Mouse (Mus musculus) cerebellum, adult 11 months (tissue): ENCODE results near the gene Gm28269.

Source experiments
- DNase-seq: peaks from one replicate; pipeline ENCODE4 v3.0.0; 2022

Gm28269 gene

DNA sequence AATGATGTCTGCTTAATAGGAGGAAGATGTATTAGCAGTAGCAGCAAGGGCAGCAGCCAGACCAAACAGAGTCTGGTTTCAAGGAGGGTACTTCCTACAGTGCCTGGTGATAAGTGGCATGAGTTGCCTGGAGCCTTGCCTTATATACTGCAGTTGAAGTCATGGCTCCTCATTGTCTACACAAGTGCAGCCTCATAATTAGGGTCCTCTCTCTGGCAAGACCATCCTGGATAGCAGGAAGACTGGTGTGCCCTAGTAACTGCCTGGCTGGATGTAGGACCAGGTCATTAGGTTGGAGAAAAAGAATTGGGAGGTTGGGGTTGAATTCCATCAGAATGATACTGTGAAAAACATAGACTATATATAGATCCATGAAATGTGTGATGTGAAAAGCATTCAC is at the start of gene Gm28269:
Gene Gm28269 (minus strand): TSS at position 101 of the 400 bp plus-strand sequence.
- DNase-seq = no peak

DNA sequence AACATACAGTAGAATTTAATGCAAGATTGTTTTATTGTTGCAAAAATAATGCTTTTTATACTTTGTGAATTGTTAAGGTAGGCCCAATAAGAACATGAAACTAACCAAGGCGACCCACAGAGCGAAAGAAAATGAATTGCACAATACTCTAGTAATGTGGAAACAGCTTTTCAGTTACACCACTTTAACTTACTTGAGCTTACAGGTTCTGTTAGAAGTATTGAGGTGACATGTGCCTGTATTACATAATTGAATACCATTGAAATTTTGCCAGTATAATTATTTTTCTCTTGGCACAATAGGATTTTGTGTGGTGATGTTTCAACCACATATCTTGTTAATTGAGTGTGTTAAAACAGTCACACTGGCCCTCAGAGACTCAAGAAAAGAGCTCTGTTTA is 28.0 kb downstream of the Gm28269 start:
- DNase-seq = no peak

DNA sequence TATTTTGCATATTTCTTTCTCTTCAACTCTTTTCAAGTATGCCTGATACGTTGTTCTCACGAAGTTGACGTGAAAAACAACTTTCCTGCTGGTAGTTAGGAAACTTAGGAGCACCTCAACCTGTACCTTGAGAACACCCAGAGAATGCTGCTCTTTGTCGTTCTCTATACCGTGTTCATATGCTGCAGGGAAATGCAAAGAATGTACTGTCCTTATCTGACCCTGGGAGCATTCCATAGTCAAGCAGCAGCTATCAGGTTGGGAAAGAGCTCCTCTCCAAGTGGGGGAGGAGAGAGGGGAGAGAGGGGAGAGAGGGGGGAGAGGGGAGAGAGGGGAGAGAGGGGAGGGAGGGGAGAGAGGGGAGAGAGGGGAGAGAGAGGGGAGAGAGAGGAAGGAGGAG is 29.6 kb downstream of the Gm28269 start:
- DNase-seq = no peak

DNA sequence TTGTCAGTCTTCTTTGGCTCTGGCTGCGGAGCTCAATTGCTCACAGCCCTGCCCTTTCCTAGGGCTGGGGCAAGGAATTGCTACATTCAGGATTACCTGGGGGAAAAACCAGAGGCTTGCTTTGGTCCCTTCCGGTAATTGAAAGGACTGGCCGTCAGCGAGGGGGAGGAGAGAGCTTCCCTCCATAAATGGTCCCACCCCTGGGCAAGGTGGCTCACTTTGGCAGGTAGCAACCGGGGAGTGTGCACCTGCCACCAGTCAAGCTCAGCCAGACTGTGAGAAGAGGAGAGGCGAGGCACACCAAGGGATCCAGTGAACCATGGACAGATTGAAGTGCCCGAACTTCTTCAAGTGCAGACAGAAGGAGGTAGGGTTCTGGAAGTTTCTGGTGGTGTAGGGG is 30.1 kb downstream of the Gm28269 start, which contains the start of gene Slc6a14:
Gene Slc6a14 (plus strand): TSS at position 68 of the 400 bp plus-strand sequence.
- DNase-seq = no peak

DNA sequence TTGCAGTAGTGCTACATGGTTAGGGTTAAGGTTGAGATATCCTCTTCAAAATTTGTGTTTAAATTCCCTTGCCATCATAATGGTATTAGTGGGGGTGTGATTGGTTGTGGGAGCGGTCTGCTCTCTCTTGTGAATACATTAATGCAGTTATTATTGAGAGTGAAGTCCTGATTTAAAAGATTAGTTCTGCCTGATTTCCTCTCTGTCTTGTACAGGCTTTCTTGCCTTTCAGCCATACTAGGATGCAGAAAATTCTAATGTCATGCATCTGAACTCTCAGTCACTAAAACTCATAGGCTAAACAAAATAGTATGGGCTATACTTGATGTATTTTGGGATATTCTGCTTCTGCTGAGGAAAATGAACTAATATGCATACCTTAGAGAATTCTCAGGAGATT is 40.4 kb downstream of the Gm28269 start:
- no peak for DNase-seq

DNA sequence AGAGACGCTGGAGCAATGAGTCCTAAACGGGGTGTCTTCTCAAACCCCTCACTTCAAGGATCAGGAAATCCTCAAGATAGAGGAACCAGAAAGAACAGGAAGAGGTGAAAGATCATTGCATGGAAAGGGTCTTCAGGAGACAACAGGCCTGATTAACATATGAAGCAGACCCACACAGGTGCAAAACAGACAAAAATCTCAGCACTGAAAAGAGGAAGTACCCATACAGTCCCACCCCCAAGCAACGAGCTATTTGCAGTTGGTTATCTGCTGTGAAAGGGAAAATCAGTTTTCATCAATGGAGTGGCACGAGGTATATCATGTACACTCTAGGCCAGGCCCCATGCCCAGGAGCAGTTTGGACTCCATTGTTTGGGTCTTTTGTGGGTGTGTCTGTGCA is 43.3 kb downstream of the Gm28269 start:
- DNase-seq = no peak

DNA sequence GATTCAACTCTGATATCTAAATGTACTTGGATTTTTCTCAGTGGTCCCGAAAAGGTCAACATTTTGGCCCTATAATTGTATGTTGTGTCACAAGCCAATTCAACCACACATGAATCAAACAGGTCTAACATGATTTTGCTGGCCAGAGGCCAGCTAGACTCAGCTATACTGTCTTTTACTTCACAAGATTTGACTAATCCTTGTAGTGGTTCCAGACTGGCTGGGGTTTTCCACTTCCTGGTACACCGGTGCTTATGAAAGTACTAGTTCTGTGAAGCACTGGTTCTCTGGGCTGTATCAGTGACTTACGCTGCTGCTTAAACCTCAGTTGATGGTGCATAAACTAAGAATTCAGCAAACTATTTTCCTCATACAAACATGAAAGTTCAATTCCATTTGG is 49.2 kb downstream of the Gm28269 start:
- no peak for DNase-seq

DNA sequence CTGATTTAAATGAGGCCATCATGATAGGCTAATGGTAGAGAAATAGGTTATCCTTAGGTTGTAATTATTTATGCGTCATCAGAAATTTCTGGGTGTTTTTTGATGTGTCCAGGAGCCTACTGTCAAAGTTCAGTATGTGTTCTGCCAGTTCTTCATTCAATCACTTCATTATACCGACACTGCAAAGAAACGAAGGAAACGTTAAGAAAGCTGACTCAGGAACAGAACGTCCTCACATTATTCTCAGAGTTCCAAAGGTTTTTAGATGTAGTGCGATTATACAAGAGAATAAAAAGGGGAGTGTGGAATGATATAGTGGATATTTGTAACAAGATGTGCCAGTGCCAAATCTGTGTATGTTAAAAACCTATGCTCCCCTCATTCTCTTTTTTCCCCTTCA is 49.7 kb downstream of the Gm28269 start:
- no peak for DNase-seq
